Mouse (Mus musculus) megakaryocyte progenitor cell, adult 5-6 weeks (primary cell): ENCODE data around the gene Epb41l4b. TPM values are rescaled to one million over a fixed set of nuclear protein-coding genes. Genes with fewer than 3 reads are reported as not detected.
A peak's percentile ranks its signal among the peaks of the same experiment; 100 is the strongest.

Source experiments
- ATAC-seq: replicated peaks from 2 replicates; pipeline ENCODE4 v1.8.0; 2016; ENCODE audit warnings: mild to moderate bottlenecking, moderate TSS enrichment, inconsistent platforms; ENCODE audit not compliant: poor library complexity
- total RNA-seq, 2 experiments: library from RNA; stranded (forward) in 1 of 2; stranded (reverse) in 1 of 2; fragments of 157-497, 149-512 nt in 1 of 2; fragments of 200-1000 nt in 1 of 2; gene quantifications; 2 replicates each; pipeline versions ENCODE4 v1.2.3 to v1.2.4; 2015 to 2017

The Epb41l4b gene
- total RNA-seq, 2 experiments from 2014 or later = 5.0 to 6.0 TPM

GRCm38 (mm10) chr4:57066936-57067335, 76.3 kb downstream of the Epb41l4b start:
- no peak for ATAC-seq

GRCm38 (mm10) chr4:57065273-57065672, 78.0 kb downstream of the Epb41l4b start:
- ATAC-seq = peak; percentile 94

- ATAC-seq = no peak
Observed at GRCm38 (mm10) chr4:57064830-57065229, 78.4 kb downstream of the Epb41l4b start.

GRCm38 (mm10) chr4:57060319-57060831, 82.9 kb downstream of the Epb41l4b start:
- ATAC-seq = no peak

GRCm38 (mm10) chr4:57058623-57059022, 84.6 kb downstream of the Epb41l4b start:
- ATAC-seq = no peak

GRCm38 (mm10) chr4:57057637-57058036, 85.6 kb downstream of the Epb41l4b start:
- ATAC-seq = peak; percentile 43; the same call in 1 of the 2 replicates

GRCm38 (mm10) chr4:57055635-57056034, 87.6 kb downstream of the Epb41l4b start:
- ATAC-seq = peak; percentile 73

- no peak for ATAC-seq
Observed at GRCm38 (mm10) chr4:57049281-57049921, 93.8 kb downstream of the Epb41l4b start.

- ATAC-seq = no peak
Observed at GRCm38 (mm10) chr4:57048566-57048965, 94.7 kb downstream of the Epb41l4b start.

GRCm38 (mm10) chr4:57046160-57046571, 97.1 kb downstream of the Epb41l4b start:
- no peak for ATAC-seq

- no peak for ATAC-seq
Observed at GRCm38 (mm10) chr4:57043621-57044020, 99.6 kb downstream of the Epb41l4b start.

- no peak for ATAC-seq
Observed at GRCm38 (mm10) chr4:57041661-57042060, 101.6 kb downstream of the Epb41l4b start.

- no peak for ATAC-seq
Observed at GRCm38 (mm10) chr4:57041211-57041610, 102.0 kb downstream of the Epb41l4b start.

- ATAC-seq = peak; percentile 85
Observed at GRCm38 (mm10) chr4:57040481-57040880, 102.8 kb downstream of the Epb41l4b start.

- ATAC-seq = 0 out of 2 replicates have a peak, but pooled peaks have one; percentile 12
Observed at GRCm38 (mm10) chr4:57039127-57040031, 103.9 kb downstream of the Epb41l4b start.

GRCm38 (mm10) chr4:57037554-57037953, 105.7 kb downstream of the Epb41l4b start:
- peak; percentile 52 for ATAC-seq

GRCm38 (mm10) chr4:57034169-57034568, 109.1 kb downstream of the Epb41l4b start:
- ATAC-seq = no peak

- peak; percentile 76 for ATAC-seq
Observed at GRCm38 (mm10) chr4:57031440-57031839, 111.8 kb downstream of the Epb41l4b start.

GRCm38 (mm10) chr4:57027954-57028353, 115.3 kb downstream of the Epb41l4b start:
- ATAC-seq = peak; percentile 49

GRCm38 (mm10) chr4:57023527-57023926, 119.7 kb downstream of the Epb41l4b start:
- ATAC-seq = no peak

GRCm38 (mm10) chr4:57021288-57021687, 121.9 kb downstream of the Epb41l4b start:
- ATAC-seq = peak; percentile 64

- ATAC-seq = peak; percentile 78
Observed at GRCm38 (mm10) chr4:57017229-57017628, 126.0 kb downstream of the Epb41l4b start.
